Mouse (Mus musculus): ENCODE results near the gene Itpr1. TPM values are rescaled to one million over a fixed set of nuclear protein-coding genes. Genes with fewer than 3 reads are reported as not detected.

Gene Itpr1
- polyA plus RNA-seq, 1 experiment from 2014 or later, result 16.7 TPM

DNA sequence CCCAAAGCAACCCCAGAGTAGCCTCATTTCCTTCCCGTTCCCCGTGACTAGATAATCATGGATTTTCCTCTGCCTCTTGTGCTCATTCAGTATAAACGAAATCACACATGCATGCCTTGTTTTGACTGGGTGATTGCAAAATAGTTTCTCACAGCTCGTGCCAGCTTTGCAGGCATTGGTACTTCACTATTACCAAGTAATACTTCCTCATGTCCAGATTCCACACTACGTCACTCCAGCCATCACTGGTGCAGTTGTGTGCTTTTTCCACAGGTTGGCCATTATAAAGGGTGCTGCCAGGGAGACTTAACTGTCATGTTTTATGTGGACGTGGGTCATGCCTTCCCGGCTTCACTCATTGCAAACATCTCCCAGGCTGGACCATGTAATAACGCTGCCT, 191.8 kb downstream of the Itpr1 start:
- peaks cover 12% of the 10 kb centered on the region; the same call in 1 of the 2 replicates for H3K36me3 ChIP-seq (ENCODE audit: control insufficient read depth, insufficient read depth, low read length)
- no peak overlapping the region for H3K4me2 ChIP-seq
- H3K4me1 ChIP-seq (ENCODE audit: control insufficient read depth, insufficient read depth, low read length), result no peaks in the 10 kb centered on the region
- H3K4me3 ChIP-seq (ENCODE audit: low read depth, low read length), result no peak overlapping the region
- no peak overlapping the region for H3K9ac ChIP-seq (ENCODE audit: low read depth, low read length)
- H3K9me3 ChIP-seq (replicated peaks; ENCODE audit: control insufficient read depth, low read length), result no peaks in the 10 kb centered on the region
- 86% methylated on average over 8 of the region's 8 CpGs for WGBS (ENCODE audit: insufficient replicate concordance)
- no peak for ATAC-seq (replicated peaks; ENCODE audit: insufficient number of reproducible peaks, low FRiP score, low TSS enrichment)
- no peak overlapping the region for H3K27ac ChIP-seq (ENCODE audit: low read depth, low read length)
- H3K27me3 ChIP-seq (ENCODE audit: control insufficient read depth, insufficient read depth, low read length), result no peaks in the 10 kb centered on the region

DNA sequence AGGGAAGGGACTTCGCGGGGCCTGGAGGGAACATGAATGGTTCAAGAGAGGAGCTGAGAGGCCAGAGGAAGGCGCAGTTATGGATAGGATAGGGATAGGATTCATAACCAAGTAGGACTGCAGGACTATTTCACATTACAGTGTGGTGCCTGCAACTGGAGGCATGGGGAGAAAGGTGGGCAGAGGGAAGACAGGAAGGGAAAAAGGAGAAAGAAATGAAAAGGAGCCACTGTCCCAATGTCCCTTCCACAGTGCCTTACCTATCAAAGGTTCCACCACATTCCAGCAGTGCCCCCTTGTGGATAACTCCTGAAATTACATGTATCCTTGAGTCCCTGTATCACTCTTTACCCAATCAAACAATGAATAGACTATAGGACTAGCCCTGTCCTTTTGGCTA, 195.2 kb downstream of the Itpr1 start:
- Histone ChIP-seq H3K4me3 (ENCODE audit: low read depth, low read length) (no peak overlapping the region), H3K4me2 (no peak overlapping the region), H3K36me3 (ENCODE audit: control insufficient read depth, insufficient read depth, low read length) (peaks cover 25% of the 10 kb centered on the region), H3K9me3 (replicated peaks; ENCODE audit: control insufficient read depth, low read length) (no peaks in the 10 kb centered on the region), H3K4me1 (ENCODE audit: control insufficient read depth, insufficient read depth, low read length) (no peaks in the 10 kb centered on the region), H3K27me3 (ENCODE audit: control insufficient read depth, insufficient read depth, low read length) (no peaks in the 10 kb centered on the region), H3K27ac (ENCODE audit: low read depth, low read length) (no peak overlapping the region), H3K9ac (ENCODE audit: low read depth, low read length) (no peak overlapping the region)
- WGBS (ENCODE audit: insufficient replicate concordance), result 91% methylated on average over 3 of the region's 3 CpGs
- no peak; the same call in 1 of the 2 replicates for ATAC-seq (replicated peaks; ENCODE audit: insufficient number of reproducible peaks, low FRiP score, low TSS enrichment)

DNA sequence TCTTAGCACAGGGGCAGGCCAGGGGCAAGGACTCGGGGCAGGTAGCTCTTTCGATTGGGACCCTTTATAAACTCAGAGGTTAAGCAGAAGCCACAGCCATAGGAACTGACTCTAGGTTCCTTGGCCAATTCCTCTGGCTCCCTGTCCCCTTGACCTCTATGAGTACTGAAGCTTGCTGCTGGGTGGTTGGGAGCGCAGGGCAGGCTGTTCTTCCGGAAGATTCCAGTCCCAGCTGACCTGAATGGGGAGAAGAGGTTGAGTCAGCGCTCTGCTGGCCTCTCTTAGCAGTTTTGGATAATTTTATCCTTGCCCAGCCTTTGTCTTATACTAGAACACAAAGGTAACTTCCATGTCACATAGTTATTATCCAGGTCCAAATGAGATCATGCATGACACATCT, 195.8 kb downstream of the Itpr1 start:
- Histone ChIP-seq H3K9ac (ENCODE audit: low read depth, low read length) (no peak overlapping the region), H3K36me3 (ENCODE audit: control insufficient read depth, insufficient read depth, low read length) (peaks cover 25% of the 10 kb centered on the region), H3K9me3 (replicated peaks; ENCODE audit: control insufficient read depth, low read length) (no peaks in the 10 kb centered on the region), H3K4me2 (no peak overlapping the region), H3K27ac (ENCODE audit: low read depth, low read length) (no peak overlapping the region), H3K4me1 (ENCODE audit: control insufficient read depth, insufficient read depth, low read length) (no peaks in the 10 kb centered on the region), H3K4me3 (ENCODE audit: low read depth, low read length) (no peak overlapping the region), H3K27me3 (ENCODE audit: control insufficient read depth, insufficient read depth, low read length) (no peaks in the 10 kb centered on the region)
- 94% methylated on average over 5 of the region's 5 CpGs for WGBS (ENCODE audit: insufficient replicate concordance)
- ATAC-seq (replicated peaks; ENCODE audit: insufficient number of reproducible peaks, low FRiP score, low TSS enrichment), result no peak

DNA sequence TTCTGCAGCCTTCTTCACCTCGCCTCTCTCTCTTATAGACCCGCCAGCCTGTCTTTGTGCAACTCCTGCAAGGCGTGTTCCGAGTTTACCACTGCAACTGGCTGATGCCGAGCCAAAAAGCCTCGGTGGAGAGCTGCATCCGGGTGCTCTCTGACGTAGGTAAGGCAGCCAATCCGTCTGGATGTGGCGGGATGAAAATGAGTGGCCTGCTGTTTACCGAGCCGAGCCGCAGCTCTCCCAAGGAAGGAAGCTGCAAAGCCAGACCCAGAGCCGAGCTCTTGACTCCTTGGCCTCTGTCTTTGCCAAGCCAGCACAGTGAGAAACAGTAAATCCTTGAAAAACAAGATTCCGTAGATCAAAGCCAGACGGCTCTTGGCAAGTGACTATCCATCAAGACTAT, 197.9 kb downstream of the Itpr1 start:
- Histone ChIP-seq H3K27ac (ENCODE audit: low read depth, low read length) (no peak overlapping the region), H3K36me3 (ENCODE audit: control insufficient read depth, insufficient read depth, low read length) (peaks cover 16% of the 10 kb centered on the region), H3K9me3 (replicated peaks; ENCODE audit: control insufficient read depth, low read length) (no peaks in the 10 kb centered on the region), H3K4me1 (ENCODE audit: control insufficient read depth, insufficient read depth, low read length) (no peaks in the 10 kb centered on the region), H3K4me2 (no peak overlapping the region), H3K4me3 (ENCODE audit: low read depth, low read length) (no peak overlapping the region), H3K27me3 (ENCODE audit: control insufficient read depth, insufficient read depth, low read length) (no peaks in the 10 kb centered on the region), H3K9ac (ENCODE audit: low read depth, low read length) (no peak overlapping the region)
- ATAC-seq (replicated peaks; ENCODE audit: insufficient number of reproducible peaks, low FRiP score, low TSS enrichment), result no peak
- 75% methylated on average over 16 of the region's 16 CpGs for WGBS (ENCODE audit: insufficient replicate concordance)

DNA sequence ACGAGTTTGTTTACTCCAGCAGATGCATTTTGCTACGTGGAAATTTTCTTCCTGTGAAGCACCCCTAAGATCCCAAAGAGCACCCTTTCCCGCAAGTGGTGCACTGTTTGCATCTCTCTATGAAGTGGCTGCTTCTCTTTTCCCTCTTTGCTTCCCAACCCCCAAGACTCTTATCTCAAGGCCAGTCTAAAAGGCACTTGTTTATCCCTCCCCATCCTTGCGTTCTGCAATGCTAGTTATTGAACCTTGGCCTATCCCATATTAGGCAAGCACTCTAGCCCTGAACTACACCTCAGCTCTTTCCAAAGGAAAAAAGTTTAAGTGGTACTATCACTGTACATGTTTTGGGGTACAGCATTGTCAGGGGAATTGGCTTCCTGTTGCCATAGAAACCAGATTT, 198.3 kb downstream of the Itpr1 start:
- no peak overlapping the region for H3K9ac ChIP-seq (ENCODE audit: low read depth, low read length)
- WGBS (ENCODE audit: insufficient replicate concordance), result 68% methylated on average over 4 of the region's 4 CpGs
- no peaks in the 10 kb centered on the region for H3K4me1 ChIP-seq (ENCODE audit: control insufficient read depth, insufficient read depth, low read length)
- H3K27me3 ChIP-seq (ENCODE audit: control insufficient read depth, insufficient read depth, low read length), result no peaks in the 10 kb centered on the region
- no peak overlapping the region for H3K4me2 ChIP-seq
- H3K4me3 ChIP-seq (ENCODE audit: low read depth, low read length), result no peak overlapping the region
- no peak for ATAC-seq (replicated peaks; ENCODE audit: insufficient number of reproducible peaks, low FRiP score, low TSS enrichment)
- H3K27ac ChIP-seq (ENCODE audit: low read depth, low read length), result no peak overlapping the region
- H3K36me3 ChIP-seq (ENCODE audit: control insufficient read depth, insufficient read depth, low read length), result peaks cover 16% of the 10 kb centered on the region
- H3K9me3 ChIP-seq (replicated peaks; ENCODE audit: control insufficient read depth, low read length), result no peaks in the 10 kb centered on the region

DNA sequence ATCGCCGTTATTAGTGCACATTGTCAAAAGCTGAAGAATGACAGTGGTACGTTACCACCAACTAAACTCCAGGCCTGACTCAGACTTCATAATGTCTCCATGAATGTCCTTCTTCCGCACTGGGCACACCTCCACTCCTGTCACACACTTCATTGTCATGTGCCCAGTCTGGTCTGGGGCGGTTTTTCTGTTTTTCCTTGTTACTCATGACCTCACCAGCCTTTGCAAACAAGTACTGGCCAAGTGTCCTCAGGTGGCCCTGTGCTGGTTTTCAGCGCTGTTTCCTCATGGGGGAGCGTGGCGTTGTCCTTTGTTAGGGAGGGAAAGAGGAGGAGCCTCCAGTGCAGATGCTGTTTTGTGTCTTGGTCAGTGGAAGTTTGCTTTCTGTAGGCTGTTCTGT, 200.1 kb downstream of the Itpr1 start:
- Histone ChIP-seq H3K9me3 (replicated peaks; ENCODE audit: control insufficient read depth, low read length) (no peaks in the 10 kb centered on the region), H3K27me3 (ENCODE audit: control insufficient read depth, insufficient read depth, low read length) (no peaks in the 10 kb centered on the region), H3K36me3 (ENCODE audit: control insufficient read depth, insufficient read depth, low read length) (peaks cover 16% of the 10 kb centered on the region), H3K4me1 (ENCODE audit: control insufficient read depth, insufficient read depth, low read length) (no peaks in the 10 kb centered on the region), H3K27ac (ENCODE audit: low read depth, low read length) (no peak overlapping the region), H3K4me2 (no peak overlapping the region), H3K9ac (ENCODE audit: low read depth, low read length) (no peak overlapping the region), H3K4me3 (ENCODE audit: low read depth, low read length) (no peak overlapping the region)
- WGBS (ENCODE audit: insufficient replicate concordance), result 91% methylated on average over 8 of the region's 8 CpGs
- no peak for ATAC-seq (replicated peaks; ENCODE audit: insufficient number of reproducible peaks, low FRiP score, low TSS enrichment)

DNA sequence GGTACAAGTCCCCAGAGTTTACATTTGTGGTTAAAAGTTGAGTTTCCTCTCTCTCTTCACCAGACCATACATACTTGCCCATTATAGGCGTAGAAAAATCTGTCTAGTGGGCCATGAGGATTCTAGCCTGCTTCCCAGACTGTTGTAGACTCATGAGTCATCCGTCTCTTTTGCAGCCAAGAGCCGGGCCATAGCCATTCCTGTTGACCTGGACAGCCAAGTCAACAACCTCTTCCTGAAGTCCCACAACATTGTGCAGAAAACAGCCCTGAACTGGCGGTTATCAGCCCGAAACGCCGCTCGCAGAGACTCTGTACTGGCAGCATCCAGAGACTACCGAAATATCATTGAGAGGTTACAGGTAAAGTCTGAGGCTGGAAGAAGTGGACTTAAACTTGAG, 200.7 kb downstream of the Itpr1 start:
- peaks cover 16% of the 10 kb centered on the region for H3K36me3 ChIP-seq (ENCODE audit: control insufficient read depth, insufficient read depth, low read length)
- H3K4me1 ChIP-seq (ENCODE audit: control insufficient read depth, insufficient read depth, low read length), result no peaks in the 10 kb centered on the region
- no peaks in the 10 kb centered on the region for H3K27me3 ChIP-seq (ENCODE audit: control insufficient read depth, insufficient read depth, low read length)
- H3K4me2 ChIP-seq, result no peak overlapping the region
- WGBS (ENCODE audit: insufficient replicate concordance), result 88% methylated on average over 9 of the region's 9 CpGs
- no peak overlapping the region for H3K9ac ChIP-seq (ENCODE audit: low read depth, low read length)
- no peak overlapping the region for H3K4me3 ChIP-seq (ENCODE audit: low read depth, low read length)
- H3K27ac ChIP-seq (ENCODE audit: low read depth, low read length), result no peak overlapping the region
- no peaks in the 10 kb centered on the region for H3K9me3 ChIP-seq (replicated peaks; ENCODE audit: control insufficient read depth, low read length)
- no peak for ATAC-seq (replicated peaks; ENCODE audit: insufficient number of reproducible peaks, low FRiP score, low TSS enrichment)

DNA sequence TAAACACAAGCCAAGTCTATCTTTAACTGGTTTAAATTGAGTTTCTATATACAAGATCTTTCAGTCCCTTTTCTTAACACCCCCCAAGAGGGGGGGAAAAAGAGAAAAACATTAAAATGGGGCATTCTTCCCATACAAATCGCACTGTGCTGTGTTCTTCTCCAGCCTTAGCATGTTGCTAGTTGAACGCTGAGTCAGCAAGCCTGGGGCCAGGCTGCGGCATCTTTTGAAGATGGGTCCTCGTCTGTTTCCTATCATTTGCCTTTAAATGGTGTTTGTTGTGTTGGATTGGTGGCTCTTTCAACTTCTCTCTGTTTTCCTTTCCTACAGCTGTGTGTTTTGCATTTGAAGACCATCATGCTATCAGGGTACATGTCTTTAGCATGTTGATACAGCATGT, 203.0 kb downstream of the Itpr1 start:
- Histone ChIP-seq H3K27me3 (ENCODE audit: control insufficient read depth, insufficient read depth, low read length) (no peaks in the 10 kb centered on the region), H3K27ac (ENCODE audit: low read depth, low read length) (no peak overlapping the region), H3K9ac (ENCODE audit: low read depth, low read length) (no peak overlapping the region), H3K9me3 (replicated peaks; ENCODE audit: control insufficient read depth, low read length) (no peaks in the 10 kb centered on the region), H3K36me3 (ENCODE audit: control insufficient read depth, insufficient read depth, low read length) (peaks cover 10% of the 10 kb centered on the region), H3K4me1 (ENCODE audit: control insufficient read depth, insufficient read depth, low read length) (no peaks in the 10 kb centered on the region), H3K4me3 (ENCODE audit: low read depth, low read length) (no peak overlapping the region), H3K4me2 (no peak overlapping the region)
- ATAC-seq (replicated peaks; ENCODE audit: insufficient number of reproducible peaks, low FRiP score, low TSS enrichment), result no peak
- WGBS (ENCODE audit: insufficient replicate concordance), result 88% methylated on average over 4 of the region's 4 CpGs

DNA sequence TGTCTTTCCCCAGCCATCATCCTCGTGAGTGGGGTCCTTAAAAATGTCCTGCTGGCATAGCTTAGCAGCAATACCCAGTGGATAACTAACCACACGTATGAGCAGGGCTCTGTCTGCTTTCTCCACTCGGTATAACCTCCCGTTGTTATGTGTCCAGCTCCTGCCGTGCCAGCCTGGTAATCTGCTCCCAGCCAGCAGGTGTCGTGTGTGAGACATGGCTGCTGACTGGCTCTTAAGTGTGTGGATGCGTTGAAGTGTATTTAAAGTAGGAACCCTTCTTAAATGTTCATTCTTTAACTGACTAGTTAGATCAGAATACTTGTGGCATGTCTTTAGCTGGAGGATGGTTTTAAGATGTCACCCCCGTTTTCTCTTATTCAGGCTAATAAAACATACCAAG, 204.6 kb downstream of the Itpr1 start:
- Histone ChIP-seq H3K4me2 (no peak overlapping the region), H3K9me3 (replicated peaks; ENCODE audit: control insufficient read depth, low read length) (no peaks in the 10 kb centered on the region), H3K27ac (ENCODE audit: low read depth, low read length) (no peak overlapping the region), H3K4me1 (ENCODE audit: control insufficient read depth, insufficient read depth, low read length) (no peaks in the 10 kb centered on the region), H3K36me3 (ENCODE audit: control insufficient read depth, insufficient read depth, low read length) (peaks cover 2% of the 10 kb centered on the region; the same call in 1 of the 2 replicates), H3K4me3 (ENCODE audit: low read depth, low read length) (no peak overlapping the region), H3K9ac (ENCODE audit: low read depth, low read length) (no peak overlapping the region), H3K27me3 (ENCODE audit: control insufficient read depth, insufficient read depth, low read length) (no peaks in the 10 kb centered on the region)
- WGBS (ENCODE audit: insufficient replicate concordance), result 44% methylated on average over 8 of the region's 8 CpGs
- ATAC-seq (replicated peaks; ENCODE audit: insufficient number of reproducible peaks, low FRiP score, low TSS enrichment), result no peak
